Mouse (Mus musculus) brown adipose tissue, adult 24 weeks (tissue): ENCODE data around the gene Tmem30c. TPM values are rescaled to one million over a fixed set of nuclear protein-coding genes. Genes with fewer than 3 reads are reported as not detected.

Experiments used
- H3K27ac ChIP-seq: fragments of 200-500 bp; replicated peaks from 2 replicates; pipeline ENCODE4 v1.5.1; 2012; ENCODE audit warnings: low read depth, mild to moderate bottlenecking, low read length
- H3K4me1 ChIP-seq: fragments of 200-500 bp; 2 replicates; pipeline ENCODE4 v1.6.1; 2012; ENCODE audit warnings: low read length, mixed read lengths; ENCODE audit not compliant: control insufficient read depth, insufficient read depth, insufficient read length
- H3K4me3 ChIP-seq: fragments of 200-500 bp; 2 replicates; pipeline ENCODE4 v1.5.1; 2012; ENCODE audit warnings: low read depth, mild to moderate bottlenecking, low read length, moderate library complexity; ENCODE audit not compliant: insufficient read depth
- polyA plus RNA-seq: library from polyadenylated mRNA; stranded (reverse); fragments of >200 nt; gene quantifications from 2 replicates; pipeline ENCODE4 v1.2.4, GENCODE M21; 2012; ENCODE audit not compliant: missing spikeins, insufficient read depth, insufficient read length

Gene Tmem30c
- polyA plus RNA-seq, 1 experiment: not detected

- H3K4me1 ChIP-seq: peaks cover 2% of the 10 kb centered on the region; the same call in 1 of the 2 replicates
- H3K4me3 ChIP-seq: no peak overlapping the region
- H3K27ac ChIP-seq: no peak overlapping the region
Measured at GRCm38 (mm10) chr16:57226444-57226843, 66.2 kb downstream of the Tmem30c start.

- H3K4me3 ChIP-seq: no peak overlapping the region
- no peak overlapping the region for H3K27ac ChIP-seq
- H3K4me1 ChIP-seq: peaks cover 2% of the 10 kb centered on the region; the same call in 1 of the 2 replicates
Measured at GRCm38 (mm10) chr16:57220361-57220760, 72.3 kb downstream of the Tmem30c start.

Other genes starting within 250 kb of the Tmem30c start
- gene Tmem45a2, start 221.5 kb downstream of the Tmem30c start, polyA plus RNA-seq: not detected in 2 replicates
- gene Tomm70a, start 171.2 kb downstream of the Tmem30c start, polyA plus RNA-seq: 34.9 and 35.8 TPM in 2 replicates
- 96.0 and 102 TPM in 2 replicates for gene Nit2, start 125.5 kb downstream of the Tmem30c start, polyA plus RNA-seq
- gene Tbc1d23, start 61.4 kb downstream of the Tmem30c start, polyA plus RNA-seq: 13.4 and 17.2 TPM in 2 replicates
- gene Filip1l, start 60.2 kb upstream of the Tmem30c start, polyA plus RNA-seq: 9.1 and 11.5 TPM in 2 replicates